Comparison of ENCODE assay signal across 8 mouse cellular contexts in genomic region chrX:8205551-8205950, GRCm38 (mm10). TPM values are rescaled to one million over a fixed set of nuclear protein-coding genes. Genes with fewer than 3 reads are reported as not detected.
DNase-seq lines count a peak whose midpoint lies in the region; ATAC-seq and TF ChIP-seq lines count a peak whose summit lies in the region.

No protein-coding gene starts in this region.

- H3K27me3 ChIP-seq in heart, embryonic 16.5 days (ENCODE audit: control insufficient read depth, insufficient read depth, low read length) = no peaks in the 10 kb centered on the region; the same call in 1 of the 2 replicates
- H3K27me3 ChIP-seq in forebrain, embryonic 13.5 days = no peaks in the 10 kb centered on the region
- peaks cover 20% of the 10 kb centered on the region for H3K27me3 ChIP-seq in liver, embryonic 15.5 days

- no peaks in the 10 kb centered on the region for H3K9me3 ChIP-seq in heart, embryonic 16.5 days (replicated peaks; ENCODE audit: control insufficient read depth, low read length)
- H3K9me3 ChIP-seq in forebrain, embryonic 13.5 days (replicated peaks) = no peaks in the 10 kb centered on the region
- H3K9me3 ChIP-seq in liver, embryonic 15.5 days (replicated peaks) = no peaks in the 10 kb centered on the region

- no peak overlapping the region; the same call in 1 of the 2 replicates for H3K4me3 ChIP-seq in heart, embryonic 16.5 days (ENCODE audit: low read length)
- peak overlapping the region; percentile 50 for H3K4me3 ChIP-seq in forebrain, embryonic 13.5 days
- H3K4me3 ChIP-seq in liver, embryonic 15.5 days (replicated peaks) = peak overlapping the region; percentile 50; the same call in 1 of the 2 replicates

- WGBS in heart, embryonic 16.5 days = 40% methylated on average over 7 of the region's 7 CpGs
- 32% methylated on average over 7 of the region's 7 CpGs for WGBS in forebrain, embryonic 13.5 days
- 37% methylated on average over 7 of the region's 7 CpGs for WGBS in liver, embryonic 15.5 days (ENCODE audit: insufficient replicate concordance)

- no peaks in the 10 kb centered on the region for H3K36me3 ChIP-seq in heart, embryonic 16.5 days (ENCODE audit: control insufficient read depth, insufficient read depth)
- 0 out of 2 replicates have a peak, but pooled peaks cover 7% of the 10 kb centered on the region for H3K36me3 ChIP-seq in forebrain, embryonic 13.5 days (ENCODE audit: poor library complexity, severe bottlenecking)
- H3K36me3 ChIP-seq in liver, embryonic 15.5 days (replicated peaks) = no peaks in the 10 kb centered on the region

- no peak for TF ChIP-seq CTCF in brain, embryonic 14.5 days (IDR thresholded peaks at IDR 0.05; ENCODE audit: borderline replicate concordance, extremely low read depth, insufficient read depth, insufficient read length)

- TF ChIP-seq POLR2A in brain, embryonic 14.5 days (IDR thresholded peaks at IDR 0.05; ENCODE audit: borderline replicate concordance, extremely low read depth, insufficient read depth, insufficient read length, poor library complexity, severe bottlenecking) = no peak

- intact Hi-C loops in heart, postnatal 25 days (cut with DNase I) = no loop called here
- intact Hi-C loops in heart, postnatal 36 days (cut with DNase I) = no loop called here

- no peak for DNase-seq in heart, postnatal 25 days (ENCODE audit: low spot score)
- peak; percentile 1 for DNase-seq in brain, embryonic 14.5 days (ENCODE audit: low read depth)
- DNase-seq in T-cell, adult 2 months (ENCODE audit: low spot score) = no peak
- DNase-seq in ovary, postnatal 36 days (ENCODE audit: low spot score) = no peak
- DNase-seq in heart, postnatal 36 days = no peak

- H3K27ac ChIP-seq in heart, embryonic 16.5 days (ENCODE audit: low read length) = no peak overlapping the region
- H3K27ac ChIP-seq in forebrain, embryonic 13.5 days = no peak overlapping the region
- no peak overlapping the region for H3K27ac ChIP-seq in liver, embryonic 15.5 days (replicated peaks)

- no peak for ATAC-seq in heart, embryonic 16.5 days (replicated peaks; ENCODE audit: extremely low read depth, insufficient read depth, low FRiP score)
- ATAC-seq in forebrain, embryonic 13.5 days = no peak
- no peak for ATAC-seq in liver, embryonic 15.5 days (ENCODE audit: insufficient read depth)

- H3K4me1 ChIP-seq in heart, embryonic 16.5 days (ENCODE audit: control insufficient read depth, insufficient read depth, low read length) = 0 out of 2 replicates have a peak, but pooled peaks cover 2% of the 10 kb centered on the region
- peaks cover 7% of the 10 kb centered on the region for H3K4me1 ChIP-seq in forebrain, embryonic 13.5 days
- H3K4me1 ChIP-seq in liver, embryonic 15.5 days (replicated peaks) = peaks cover 9% of the 10 kb centered on the region; the same call in 1 of the 2 replicates

- peak overlapping the region; percentile 81 for H3K4me2 ChIP-seq in heart, embryonic 16.5 days (ENCODE audit: low read depth, low read length)
- peak overlapping the region; percentile 59 for H3K4me2 ChIP-seq in forebrain, embryonic 13.5 days
- peak overlapping the region; percentile 73 for H3K4me2 ChIP-seq in liver, embryonic 15.5 days

- no peak overlapping the region for H3K9ac ChIP-seq in heart, embryonic 16.5 days (ENCODE audit: low read length)
- H3K9ac ChIP-seq in forebrain, embryonic 13.5 days = peak overlapping the region; percentile 64; the same call in 1 of the 2 replicates
- no peak overlapping the region for H3K9ac ChIP-seq in liver, embryonic 15.5 days

RNA-seq across cellular contexts. Expression of gene Porcn, which starts 0.8 kb away (rescaled TPM):
- polyA plus RNA-seq in heart, embryonic 16.5 days (2015; fragmentation: Nextera tagmentation; extraction: Ambion mirVana) = 4.3 and 5.0 TPM in 2 replicates
- total RNA-seq in heart, postnatal 25 days (2021) = 1 to 10 TPM; 1.9 to 2.6 TPM
- 101 and 133 TPM in 2 replicates for polyA plus RNA-seq in brain, embryonic 14.5 days (2012; rRNA removed)
- 29.1 and 32.3 TPM in 2 replicates for polyA plus RNA-seq in forebrain, embryonic 13.5 days (2015; fragmentation: Nextera tagmentation; extraction: Ambion mirVana)
- 0.83 and 1.1 TPM in 2 replicates for polyA plus RNA-seq in liver, embryonic 15.5 days (2015; fragmentation: Nextera tagmentation; extraction: Ambion mirVana)
- 1 to 10 TPM; 3.0 to 3.4 TPM for total RNA-seq in heart, postnatal 36 days (2021)

RNA-seq across cellular contexts. Expression of gene Ebp, which starts 12.2 kb away (rescaled TPM):
- polyA plus RNA-seq in heart, embryonic 16.5 days (2015; fragmentation: Nextera tagmentation; extraction: Ambion mirVana) = 31.9 and 35.7 TPM in 2 replicates
- total RNA-seq in heart, postnatal 25 days (2021) = 10 to 100 TPM; 19.6 to 22.6 TPM
- 20.0 and 23.7 TPM in 2 replicates for polyA plus RNA-seq in brain, embryonic 14.5 days (2012; rRNA removed)
- 21.2 and 21.5 TPM in 2 replicates for polyA plus RNA-seq in forebrain, embryonic 13.5 days (2015; fragmentation: Nextera tagmentation; extraction: Ambion mirVana)
- 81.1 and 91.0 TPM in 2 replicates for polyA plus RNA-seq in liver, embryonic 15.5 days (2015; fragmentation: Nextera tagmentation; extraction: Ambion mirVana)
- total RNA-seq in heart, postnatal 36 days (2021) = 10 to 100 TPM; 19.6 to 25.1 TPM

RNA-seq across cellular contexts. Expression of gene Tbc1d25, which starts 29.6 kb away (rescaled TPM):
- polyA plus RNA-seq in heart, embryonic 16.5 days (2015; fragmentation: Nextera tagmentation; extraction: Ambion mirVana) = 10.4 and 11.8 TPM in 2 replicates
- 1 to 10 TPM; 4.2 to 4.3 TPM for total RNA-seq in heart, postnatal 25 days (2021)
- 29.7 and 33.8 TPM in 2 replicates for polyA plus RNA-seq in brain, embryonic 14.5 days (2012; rRNA removed)
- 14.2 and 15.7 TPM in 2 replicates for polyA plus RNA-seq in forebrain, embryonic 13.5 days (2015; fragmentation: Nextera tagmentation; extraction: Ambion mirVana)
- polyA plus RNA-seq in liver, embryonic 15.5 days (2015; fragmentation: Nextera tagmentation; extraction: Ambion mirVana) = 4.9 and 5.5 TPM in 2 replicates
- total RNA-seq in heart, postnatal 36 days (2021) = 1 to 10 TPM; 3.9 to 5.6 TPM

RNA-seq across cellular contexts. Expression of gene Ftsj1, which starts 46.7 kb away (rescaled TPM):
- 23.8 and 25.7 TPM in 2 replicates for polyA plus RNA-seq in heart, embryonic 16.5 days (2015; fragmentation: Nextera tagmentation; extraction: Ambion mirVana)
- total RNA-seq in heart, postnatal 25 days (2021) = 10 to 100 TPM; 10.3 to 10.7 TPM
- polyA plus RNA-seq in brain, embryonic 14.5 days (2012; rRNA removed) = 47.5 and 55.4 TPM in 2 replicates
- polyA plus RNA-seq in forebrain, embryonic 13.5 days (2015; fragmentation: Nextera tagmentation; extraction: Ambion mirVana) = 51.3 and 51.7 TPM in 2 replicates
- 34.0 and 36.4 TPM in 2 replicates for polyA plus RNA-seq in liver, embryonic 15.5 days (2015; fragmentation: Nextera tagmentation; extraction: Ambion mirVana)
- 10 to 100 TPM; 11.1 to 11.9 TPM for total RNA-seq in heart, postnatal 36 days (2021)

RNA-seq across cellular contexts. Expression of gene Rbm3, which starts 59.9 kb away (rescaled TPM):
- polyA plus RNA-seq in heart, embryonic 16.5 days (2015; fragmentation: Nextera tagmentation; extraction: Ambion mirVana) = 295 and 339 TPM in 2 replicates
- total RNA-seq in heart, postnatal 25 days (2021) = 10 to 100 TPM; 58.8 to 85.0 TPM
- polyA plus RNA-seq in brain, embryonic 14.5 days (2012; rRNA removed) = 336 and 439 TPM in 2 replicates
- 483 and 515 TPM in 2 replicates for polyA plus RNA-seq in forebrain, embryonic 13.5 days (2015; fragmentation: Nextera tagmentation; extraction: Ambion mirVana)
- polyA plus RNA-seq in liver, embryonic 15.5 days (2015; fragmentation: Nextera tagmentation; extraction: Ambion mirVana) = 228 and 253 TPM in 2 replicates
- 10 to 100 TPM; 63.1 to 74.0 TPM for total RNA-seq in heart, postnatal 36 days (2021)
